Mouse (Mus musculus) gonadal fat pad, adult 2 months (tissue): ENCODE measurements around the gene Otud3. TPM values are rescaled to one million over a fixed set of nuclear protein-coding genes. Genes with fewer than 3 reads are reported as not detected.

Experiments used
- DNase-seq: peaks from one replicate; pipeline ENCODE4 v3.0.0-alpha.2; 2012; ENCODE audit warnings: low read depth
- polyA plus RNA-seq: library from polyadenylated mRNA; depleted of rRNA; stranded (reverse); fragments of >200 nt; gene quantifications from 2 replicates; pipeline ENCODE4 v1.2.3, GENCODE M21; 2012; rRNA removed

Gene Otud3
- polyA plus RNA-seq, 1 experiment = 7.6 TPM

- no peak for DNase-seq
These were observed 62.3 kb downstream of the Otud3 start for GRCm38 (mm10) chr4:138851463-138851862.

Other genes with a start within 250 kb of the Otud3 start
- 0.63 and 0.85 TPM in 2 replicates for gene Pla2g2c, start 189.2 kb downstream of the Otud3 start, polyA plus RNA-seq
- 5.3 and 8.6 TPM in 2 replicates for gene Ubxn10, start 176.8 kb downstream of the Otud3 start, polyA plus RNA-seq
- not detected in 2 replicates for gene Pla2g2f, start 156.3 kb downstream of the Otud3 start, polyA plus RNA-seq
- gene Pla2g2d, start 138.2 kb downstream of the Otud3 start, polyA plus RNA-seq = 5.6 and 9.2 TPM in 2 replicates
- gene Pla2g5, start 50.5 kb downstream of the Otud3 start, polyA plus RNA-seq = 23.8 and 37.2 TPM in 2 replicates
- gene Gm13030, start 40.0 kb downstream of the Otud3 start, polyA plus RNA-seq = not detected in 2 replicates
- 6.9 and 15.8 TPM in 2 replicates for gene Pla2g2e, start 36.0 kb downstream of the Otud3 start, polyA plus RNA-seq
- gene Rnf186, start 53.2 kb upstream of the Otud3 start, polyA plus RNA-seq = 96.1 and 101 TPM in 2 replicates
- gene Tmco4, start 58.9 kb upstream of the Otud3 start, polyA plus RNA-seq = 20.7 and 21.5 TPM in 2 replicates
- gene Htr6, start 161.6 kb upstream of the Otud3 start, polyA plus RNA-seq = 0.09 and 0.18 TPM in 2 replicates
- gene Nbl1, start 179.0 kb upstream of the Otud3 start, polyA plus RNA-seq = 110 and 121 TPM in 2 replicates
- 47.5 and 68.2 TPM in 2 replicates for gene Minos1, start 217.2 kb upstream of the Otud3 start, polyA plus RNA-seq